Mouse (Mus musculus): ENCODE data around the gene Tmem52. TPM values are rescaled to one million over a fixed set of nuclear protein-coding genes. Genes with fewer than 3 reads are reported as not detected.
"Not testable (repeated sequence)": the region's sequence is repeated elsewhere in the genome, so short reads cannot be mapped to it uniquely, and the experiment has no call there.

Tmem52 gene
- polyA plus RNA-seq (2014; fragmentation: Nextera tagmentation; extraction: Ambion mirVana), result not detected in 2 replicates

- 13% methylated on average over 21 of the region's 21 CpGs for WGBS
- no peak within 1 kb of the TSS for H3K27ac ChIP-seq (ENCODE audit: low read depth, low read length)
- H3K36me3 ChIP-seq (ENCODE audit: control insufficient read depth, insufficient read depth, low read length), result no peaks in the 10 kb centered on the region
- H3K4me1 ChIP-seq (replicated peaks; ENCODE audit: control insufficient read depth, insufficient read depth, low read length), result no peaks in the 10 kb centered on the region
- ATAC-seq (replicated peaks; ENCODE audit: low FRiP score) (no peak), DNase-seq (ENCODE audit: low spot score) (peak; percentile 59)
- H3K4me2 ChIP-seq (ENCODE audit: low read depth, low read length, severe bottlenecking), result peak within 1 kb of the TSS; percentile 37
- H3K27me3 ChIP-seq (ENCODE audit: control insufficient read depth, insufficient read depth, low read length), result no peaks in the 10 kb centered on the region
- H3K4me3 ChIP-seq (ENCODE audit: low read depth, low read length), result no peak within 1 kb of the TSS
- H3K9me3 ChIP-seq (ENCODE audit: control insufficient read depth, low read length), result no peaks in the 10 kb centered on the region
- H3K9ac ChIP-seq (ENCODE audit: low read length), result peak within 1 kb of the TSS; percentile 32; the same call in 1 of the 2 replicates
Observed at GRCm38 (mm10) chr4:155468952-155469351, at the start of gene Tmem52. Gene Tmem52, plus strand, starts transcription at chr4:155469114.

GRCm38 (mm10) chr4:155420137-155420536, 48.8 kb upstream of the Tmem52 start:
- Histone ChIP-seq H3K4me2 (ENCODE audit: low read depth, low read length, severe bottlenecking) (no peak overlapping the region), H3K9me3 (ENCODE audit: control insufficient read depth, low read length) (no peaks in the 10 kb centered on the region), H3K4me1 (replicated peaks; ENCODE audit: control insufficient read depth, insufficient read depth, low read length) (no peaks in the 10 kb centered on the region), H3K9ac (ENCODE audit: low read length) (no peak overlapping the region), H3K27me3 (ENCODE audit: control insufficient read depth, insufficient read depth, low read length) (no peaks in the 10 kb centered on the region), H3K36me3 (ENCODE audit: control insufficient read depth, insufficient read depth, low read length) (no peaks in the 10 kb centered on the region; the same call in 1 of the 2 replicates), H3K4me3 (ENCODE audit: low read depth, low read length) (no peak overlapping the region), H3K27ac (ENCODE audit: low read depth, low read length) (no peak overlapping the region)
- DNase-seq (ENCODE audit: low spot score), result no peak
- ATAC-seq (replicated peaks; ENCODE audit: low FRiP score), result no peak
- 87% methylated on average over 3 of the region's 3 CpGs for WGBS

GRCm38 (mm10) chr4:155421412-155422370, 47.2 kb upstream of the Tmem52 start:
- DNase-seq (ENCODE audit: low spot score); H3K9ac ChIP-seq (ENCODE audit: low read length); H3K36me3 ChIP-seq (ENCODE audit: control insufficient read depth, insufficient read depth, low read length); H3K4me2 ChIP-seq (ENCODE audit: low read depth, low read length, severe bottlenecking); H3K27me3 ChIP-seq (ENCODE audit: control insufficient read depth, insufficient read depth, low read length); H3K4me3 ChIP-seq (ENCODE audit: low read depth, low read length); H3K27ac ChIP-seq (ENCODE audit: low read depth, low read length); H3K4me1 ChIP-seq (replicated peaks; ENCODE audit: control insufficient read depth, insufficient read depth, low read length); ATAC-seq (replicated peaks; ENCODE audit: low FRiP score); H3K9me3 ChIP-seq (ENCODE audit: control insufficient read depth, low read length): not testable (repeated sequence)
- 84% methylated on average over 20 of the region's 30 CpGs for WGBS

- ATAC-seq (replicated peaks; ENCODE audit: low FRiP score) (no peak), DNase-seq (ENCODE audit: low spot score) (no peak)
- Histone ChIP-seq H3K9me3 (ENCODE audit: control insufficient read depth, low read length) (no peaks in the 10 kb centered on the region), H3K4me2 (ENCODE audit: low read depth, low read length, severe bottlenecking) (no peak overlapping the region), H3K4me1 (replicated peaks; ENCODE audit: control insufficient read depth, insufficient read depth, low read length) (no peaks in the 10 kb centered on the region), H3K27me3 (ENCODE audit: control insufficient read depth, insufficient read depth, low read length) (no peaks in the 10 kb centered on the region), H3K4me3 (ENCODE audit: low read depth, low read length) (no peak overlapping the region), H3K9ac (ENCODE audit: low read length) (no peak overlapping the region), H3K27ac (ENCODE audit: low read depth, low read length) (no peak overlapping the region), H3K36me3 (ENCODE audit: control insufficient read depth, insufficient read depth, low read length) (no peaks in the 10 kb centered on the region; the same call in 1 of the 2 replicates)
- WGBS, result 88% methylated on average over 5 of the region's 5 CpGs
Observed at GRCm38 (mm10) chr4:155423988-155424387, 44.9 kb upstream of the Tmem52 start.

GRCm38 (mm10) chr4:155426272-155426671, 42.6 kb upstream of the Tmem52 start:
- ATAC-seq (replicated peaks; ENCODE audit: low FRiP score) (no peak), DNase-seq (ENCODE audit: low spot score) (no peak)
- no peaks in the 10 kb centered on the region for H3K4me1 ChIP-seq (replicated peaks; ENCODE audit: control insufficient read depth, insufficient read depth, low read length)
- H3K4me2 ChIP-seq (ENCODE audit: low read depth, low read length, severe bottlenecking), result no peak overlapping the region
- WGBS, result 87% methylated on average over 6 of the region's 6 CpGs
- no peak overlapping the region for H3K27ac ChIP-seq (ENCODE audit: low read depth, low read length)
- H3K36me3 ChIP-seq (ENCODE audit: control insufficient read depth, insufficient read depth, low read length), result no peaks in the 10 kb centered on the region
- H3K9ac ChIP-seq (ENCODE audit: low read length), result no peak overlapping the region
- no peak overlapping the region for H3K4me3 ChIP-seq (ENCODE audit: low read depth, low read length)
- no peaks in the 10 kb centered on the region for H3K9me3 ChIP-seq (ENCODE audit: control insufficient read depth, low read length)
- no peaks in the 10 kb centered on the region for H3K27me3 ChIP-seq (ENCODE audit: control insufficient read depth, insufficient read depth, low read length)

GRCm38 (mm10) chr4:155428442-155428841, 40.5 kb upstream of the Tmem52 start:
- Histone ChIP-seq H3K4me2 (ENCODE audit: low read depth, low read length, severe bottlenecking) (no peak overlapping the region), H3K27me3 (ENCODE audit: control insufficient read depth, insufficient read depth, low read length) (no peaks in the 10 kb centered on the region), H3K27ac (ENCODE audit: low read depth, low read length) (no peak overlapping the region), H3K4me3 (ENCODE audit: low read depth, low read length) (no peak overlapping the region), H3K9ac (ENCODE audit: low read length) (no peak overlapping the region), H3K36me3 (ENCODE audit: control insufficient read depth, insufficient read depth, low read length) (no peaks in the 10 kb centered on the region), H3K9me3 (ENCODE audit: control insufficient read depth, low read length) (no peaks in the 10 kb centered on the region), H3K4me1 (replicated peaks; ENCODE audit: control insufficient read depth, insufficient read depth, low read length) (no peaks in the 10 kb centered on the region)
- DNase-seq (ENCODE audit: low spot score) (no peak), ATAC-seq (replicated peaks; ENCODE audit: low FRiP score) (no peak)

GRCm38 (mm10) chr4:155429202-155429601, 39.7 kb upstream of the Tmem52 start:
- no peak overlapping the region for H3K4me3 ChIP-seq (ENCODE audit: low read depth, low read length)
- H3K4me2 ChIP-seq (ENCODE audit: low read depth, low read length, severe bottlenecking), result no peak overlapping the region
- H3K27me3 ChIP-seq (ENCODE audit: control insufficient read depth, insufficient read depth, low read length), result no peaks in the 10 kb centered on the region
- H3K9ac ChIP-seq (ENCODE audit: low read length), result no peak overlapping the region
- H3K9me3 ChIP-seq (ENCODE audit: control insufficient read depth, low read length), result no peaks in the 10 kb centered on the region
- H3K27ac ChIP-seq (ENCODE audit: low read depth, low read length), result no peak overlapping the region
- H3K36me3 ChIP-seq (ENCODE audit: control insufficient read depth, insufficient read depth, low read length), result no peaks in the 10 kb centered on the region
- ATAC-seq (replicated peaks; ENCODE audit: low FRiP score), result no peak
- no peak for DNase-seq (ENCODE audit: low spot score)
- no peaks in the 10 kb centered on the region for H3K4me1 ChIP-seq (replicated peaks; ENCODE audit: control insufficient read depth, insufficient read depth, low read length)
- WGBS, result 92% methylated on average over 3 of the region's 3 CpGs

- H3K27ac ChIP-seq (ENCODE audit: low read depth, low read length), result no peak overlapping the region
- ATAC-seq (replicated peaks; ENCODE audit: low FRiP score) (no peak), DNase-seq (ENCODE audit: low spot score) (no peak)
- H3K27me3 ChIP-seq (ENCODE audit: control insufficient read depth, insufficient read depth, low read length), result no peaks in the 10 kb centered on the region
- no peaks in the 10 kb centered on the region for H3K4me1 ChIP-seq (replicated peaks; ENCODE audit: control insufficient read depth, insufficient read depth, low read length)
- no peaks in the 10 kb centered on the region; the same call in 1 of the 2 replicates for H3K36me3 ChIP-seq (ENCODE audit: control insufficient read depth, insufficient read depth, low read length)
- WGBS, result 91% methylated on average over 6 of the region's 6 CpGs
- H3K4me2 ChIP-seq (ENCODE audit: low read depth, low read length, severe bottlenecking), result no peak overlapping the region
- H3K4me3 ChIP-seq (ENCODE audit: low read depth, low read length), result no peak overlapping the region
- no peaks in the 10 kb centered on the region for H3K9me3 ChIP-seq (ENCODE audit: control insufficient read depth, low read length)
- H3K9ac ChIP-seq (ENCODE audit: low read length), result no peak overlapping the region
Observed at GRCm38 (mm10) chr4:155432358-155432757, 36.6 kb upstream of the Tmem52 start.

Data from forebrain, embryonic 11.5 days (tissue).